Comparison of ENCODE assay signal across 34 mouse cellular contexts in the genomic region with DNA sequence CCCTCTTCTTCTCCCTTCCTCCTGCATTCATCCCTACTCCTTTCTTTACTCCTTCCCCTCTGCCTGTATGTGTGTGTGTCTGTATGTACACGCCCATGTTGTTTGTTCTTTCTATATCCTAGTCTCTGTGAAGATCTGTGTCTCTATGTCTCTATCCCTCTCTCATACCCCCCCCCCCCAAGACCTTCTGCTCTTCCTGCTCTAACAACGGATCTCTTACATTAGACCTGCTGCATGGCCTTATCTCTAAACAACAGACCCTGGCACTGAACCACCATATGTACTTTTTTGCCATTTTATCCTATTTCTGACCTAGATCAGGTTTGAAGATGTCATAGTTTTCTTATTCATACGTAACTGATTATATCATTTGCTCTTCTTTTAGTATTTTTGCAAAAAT.
"Had no signal": no experiment of that assay in that cellular context is flagged by ENCODE, and none has a peak within 500 bp of the region (broad histone marks: within the 10 kb centered on the region; RNA-seq: fewer than 3 reads in every experiment).

No protein-coding gene starts in this region.

- H3K4me1 ChIP-seq: heart, embryonic 10.5 days; heart, embryonic 13.5 days; heart, embryonic 15.5 days; hindbrain, embryonic 10.5 days; hindbrain, embryonic 12.5 days; hindbrain, embryonic 13.5 days; hindbrain, embryonic 15.5 days; intestine, embryonic 15.5 days; kidney, embryonic 15.5 days had no signal

- ATAC-seq: hindbrain, embryonic 16.5 days; hindbrain, postnatal 0 days; inflammation-experienced regulatory T-cells, adult 6 months; intestine, embryonic 15.5 days; intestine, embryonic 16.5 days; intestine, postnatal 0 days had no signal

- H3K9me3 ChIP-seq: heart, embryonic 10.5 days; heart, embryonic 13.5 days; heart, embryonic 15.5 days; hindbrain, embryonic 10.5 days; hindbrain, embryonic 12.5 days; hindbrain, embryonic 13.5 days; hindbrain, embryonic 15.5 days; intestine, embryonic 15.5 days; kidney, embryonic 15.5 days had no signal

- DNase-seq: heart, postnatal 10 days; heart, postnatal 14 days; heart, postnatal 36 days; heart, postnatal 4 days; kidney, adult 11 months; kidney, adult 18-20 months; kidney, adult 2 months; kidney, adult 8-10 months; kidney, adult 9 months; kidney, postnatal 10 days; kidney, postnatal 14 days; kidney, postnatal 25 days; kidney, postnatal 36 days; kidney, postnatal 4 days; layer of hippocampus, adult 9-11 months; layer of hippocampus, postnatal 36 days had no signal

- H3K4me3 ChIP-seq: heart, embryonic 10.5 days; heart, embryonic 13.5 days; heart, embryonic 15.5 days; hindbrain, embryonic 10.5 days; hindbrain, embryonic 12.5 days; hindbrain, embryonic 13.5 days; hindbrain, embryonic 15.5 days; intestine, embryonic 15.5 days; kidney, embryonic 15.5 days; layer of hippocampus, adult 2 months had no signal

- H3K9ac ChIP-seq: heart, embryonic 13.5 days; heart, embryonic 15.5 days; hindbrain, embryonic 12.5 days; hindbrain, embryonic 13.5 days; hindbrain, embryonic 14.5 days; hindbrain, embryonic 15.5 days; intestine, embryonic 15.5 days; kidney, embryonic 15.5 days had no signal

- H3K36me3 ChIP-seq: heart, embryonic 10.5 days; heart, embryonic 13.5 days; heart, embryonic 15.5 days; hindbrain, embryonic 10.5 days; hindbrain, embryonic 12.5 days; hindbrain, embryonic 13.5 days; hindbrain, embryonic 15.5 days; intestine, embryonic 15.5 days; kidney, embryonic 15.5 days had no signal

- H3K27me3 ChIP-seq: heart, embryonic 13.5 days; heart, embryonic 15.5 days; hindbrain, embryonic 12.5 days; hindbrain, embryonic 13.5 days; hindbrain, embryonic 15.5 days; intestine, embryonic 15.5 days; kidney, embryonic 15.5 days had no signal

- H3K4me2 ChIP-seq: heart, embryonic 11.5 days; heart, embryonic 13.5 days; heart, embryonic 15.5 days; hindbrain, embryonic 12.5 days; hindbrain, embryonic 13.5 days; hindbrain, embryonic 14.5 days; hindbrain, embryonic 15.5 days; intestine, embryonic 15.5 days; kidney, embryonic 15.5 days had no signal

- H3K27ac ChIP-seq: heart, embryonic 10.5 days; heart, embryonic 13.5 days; heart, embryonic 15.5 days; hindbrain, embryonic 10.5 days; hindbrain, embryonic 12.5 days; hindbrain, embryonic 13.5 days; hindbrain, embryonic 14.5 days; hindbrain, embryonic 15.5 days; hindbrain, postnatal 0 days; intestine, embryonic 15.5 days; kidney, embryonic 15.5 days; kidney, postnatal 0 days; layer of hippocampus, adult 2 months had no signal
